Mouse (Mus musculus) adrenal gland, postnatal 36 days (tissue): ENCODE measurements at regions not wholly inside any gene's neighbourhood (a gene's known extent, or its start where the extent isn't known, plus 50 kb on each side); places are given as distances from the start of the nearest gene placed in this dataset.

Experiments
- DNase-seq, 2 experiments: peaks; one replicate each; pipeline ENCODE4 v3.0.0; 2021; ENCODE audit warnings: mixed read lengths in 1 of 2

- DNase-seq: no peak
Measured at GRCm38 (mm10) chr1:184456727-184457126, 275.7 kb downstream of the Hlx start.

GRCm38 (mm10) chr1:184454381-184454780, 278.0 kb downstream of the Hlx start:
- no peak for DNase-seq

GRCm38 (mm10) chr1:184453673-184454072, 278.7 kb downstream of the Hlx start:
- no peak for DNase-seq

- DNase-seq: peak; percentile 39 to 46
Measured at GRCm38 (mm10) chr1:184453061-184453460, 279.4 kb downstream of the Hlx start.

- DNase-seq: no peak
Measured at GRCm38 (mm10) chr1:184451686-184452085, 280.7 kb downstream of the Hlx start.

GRCm38 (mm10) chr1:184449007-184449406, 283.4 kb downstream of the Hlx start:
- no peak for DNase-seq

GRCm38 (mm10) chr1:184447911-184448310, 284.5 kb downstream of the Hlx start:
- peak; percentile 83 to 88 for DNase-seq

GRCm38 (mm10) chr1:184447161-184447667, 285.2 kb downstream of the Hlx start:
- peak in 1 of 2 experiments; percentile 12 for DNase-seq

- peak in 1 of 2 experiments; percentile 15 for DNase-seq
Measured at GRCm38 (mm10) chr1:184444189-184444588, 288.2 kb downstream of the Hlx start.

- DNase-seq: no peak
Measured at GRCm38 (mm10) chr1:184442701-184443100, 289.7 kb downstream of the Hlx start.

GRCm38 (mm10) chr1:184441005-184441557, 291.3 kb downstream of the Hlx start:
- peak in 1 of 2 experiments; percentile 26 for DNase-seq

GRCm38 (mm10) chr1:184439506-184439905, 292.9 kb downstream of the Hlx start:
- no peak for DNase-seq

- no peak for DNase-seq
Measured at GRCm38 (mm10) chr1:184436387-184436786, 296.0 kb downstream of the Hlx start.

GRCm38 (mm10) chr1:184428612-184429011, 303.8 kb downstream of the Hlx start:
- DNase-seq: no peak

GRCm38 (mm10) chr1:184428035-184428434, 304.4 kb downstream of the Hlx start:
- no peak for DNase-seq

- no peak for DNase-seq
Measured at GRCm38 (mm10) chr1:184425694-184426093, 306.7 kb downstream of the Hlx start.

GRCm38 (mm10) chr1:184424035-184424434, 308.4 kb downstream of the Hlx start:
- DNase-seq: no peak

- DNase-seq: no peak
Measured at GRCm38 (mm10) chr1:184412596-184412995, 319.8 kb downstream of the Hlx start.

- DNase-seq: no peak
Measured at GRCm38 (mm10) chr1:184411066-184411465, 321.4 kb downstream of the Hlx start.

- DNase-seq: no peak
Measured at GRCm38 (mm10) chr1:184409986-184410385, 322.4 kb downstream of the Hlx start.

- DNase-seq: no peak
Measured at GRCm38 (mm10) chr1:184402985-184403384, 329.4 kb downstream of the Hlx start.

GRCm38 (mm10) chr1:184395215-184395614, 337.2 kb downstream of the Hlx start:
- DNase-seq: peak; percentile 71 to 77

GRCm38 (mm10) chr1:184394559-184395194, 337.7 kb downstream of the Hlx start:
- DNase-seq: no peak
